Mouse (Mus musculus) CH12.LX (cell line): ENCODE results near the gene Mdk.
A peak's percentile ranks its signal among the peaks of the same experiment; 100 is the strongest.

ENCODE experiments used
- CHD1 ChIP-seq: IDR thresholded peaks from 2 replicates; pipeline ENCODE4 v1.6.1; 2012; ENCODE audit warnings: low read depth, low read length, improper control_type of control experiment, inconsistent platforms
- CTCF ChIP-seq, 2 experiments: IDR thresholded peaks in 1 of 2; conservative IDR thresholded peaks in 1 of 2; 2 replicates each; pipeline ENCODE4 v1.5.1; 2011 to 2012; ENCODE audit warnings: low read depth in 2 of 2, low read length in 2 of 2, improper control_type of control experiment in 1 of 2, inconsistent platforms in 1 of 2, mild to moderate bottlenecking in 1 of 2, moderate library complexity in 1 of 2
- EP300 ChIP-seq: IDR thresholded peaks from 2 replicates; pipeline ENCODE4 v1.6.1; 2011; ENCODE audit warnings: low read length, improper control_type of control experiment
- ZMIZ1 ChIP-seq: IDR thresholded peaks from 2 replicates; pipeline ENCODE4 v1.6.1; 2012; ENCODE audit warnings: low read depth, mild to moderate bottlenecking, inconsistent platforms, low read length, improper control_type of control experiment

- TF ChIP-seq ZMIZ1 = peak; percentile 77
- peak in 1 of 2 experiments; percentile 92; a peak in 2 of 4 replicates for TF ChIP-seq CTCF (conservative IDR thresholded peaks at IDR 0.05 in 1 of 2, IDR thresholded peaks at IDR 0.05 in 1 of 2; ENCODE audit: low read depth in 2 of 2, low read length in 2 of 2)
- TF ChIP-seq EP300 = no peak
- TF ChIP-seq CHD1 = no peak
These were observed 31.4 kb upstream of the Mdk start for GRCm38 (mm10) chr2:91963443-91963932.
